Mouse (Mus musculus) bone marrow macrophage, adult 2 months (primary cell): Measurements from ENCODE around the gene Tbcc.

Source experiments
- CTCF ChIP-seq: IDR thresholded peaks from 2 replicates; pipeline ENCODE4 v1.5.1; 2012; ENCODE audit warnings: low read depth, mild to moderate bottlenecking, low read length, moderate library complexity
- POLR2A ChIP-seq: IDR thresholded peaks from 2 replicates; pipeline ENCODE4 v1.6.1; 2012; ENCODE audit warnings: mild to moderate bottlenecking, low read depth, low read length, borderline replicate concordance

DNA sequence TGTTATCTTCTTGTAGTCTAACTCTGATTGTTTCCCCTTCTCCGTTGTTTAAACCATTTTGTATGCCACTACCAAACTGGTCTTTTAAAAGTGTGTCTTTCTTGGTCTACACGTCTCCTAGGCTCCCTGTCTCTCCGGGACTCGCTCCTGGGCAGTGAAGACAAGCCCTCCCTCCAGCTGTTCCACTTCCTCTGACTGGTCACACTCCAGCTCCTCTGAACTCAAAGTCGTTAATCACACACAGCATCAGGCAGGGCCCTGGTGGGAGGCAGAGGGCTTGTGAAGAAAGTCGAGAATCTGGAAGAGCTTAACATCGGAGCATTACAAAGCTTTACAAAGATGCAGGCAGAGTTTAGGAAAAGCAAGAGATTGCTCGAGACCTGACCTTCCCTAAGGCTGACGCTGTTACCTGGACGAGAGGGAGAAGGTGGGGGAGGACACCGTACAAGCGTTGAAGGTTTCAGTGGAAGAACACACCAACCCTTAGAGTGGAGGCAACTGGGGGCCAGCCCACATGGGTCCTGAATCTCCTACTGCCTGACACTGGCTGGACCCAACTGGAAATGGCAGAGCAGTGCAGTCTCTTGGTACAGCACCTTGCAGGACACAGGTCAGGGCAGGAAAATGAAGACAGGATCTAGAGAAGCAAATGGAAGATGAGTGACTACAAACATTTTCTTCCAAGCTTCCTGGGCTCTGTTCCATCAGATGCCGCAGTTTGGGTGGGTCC lies 6.9 kb downstream of the Tbcc start:
- TF ChIP-seq POLR2A = no peak
- no peak for TF ChIP-seq CTCF
